Mouse (Mus musculus) T-helper 2 cell (primary cell): ENCODE measurements around the gene Rtp2.

Experiments used
- in situ Hi-C: fragments of 300-600 bp; cut with MboI, MseI; formaldehyde crosslinking; loops from one replicate; pipeline ENCODE4 v1.15.1; 2025; ENCODE audit warnings: high pct_unique_total_duplicates

The Rtp2 gene

DNA sequence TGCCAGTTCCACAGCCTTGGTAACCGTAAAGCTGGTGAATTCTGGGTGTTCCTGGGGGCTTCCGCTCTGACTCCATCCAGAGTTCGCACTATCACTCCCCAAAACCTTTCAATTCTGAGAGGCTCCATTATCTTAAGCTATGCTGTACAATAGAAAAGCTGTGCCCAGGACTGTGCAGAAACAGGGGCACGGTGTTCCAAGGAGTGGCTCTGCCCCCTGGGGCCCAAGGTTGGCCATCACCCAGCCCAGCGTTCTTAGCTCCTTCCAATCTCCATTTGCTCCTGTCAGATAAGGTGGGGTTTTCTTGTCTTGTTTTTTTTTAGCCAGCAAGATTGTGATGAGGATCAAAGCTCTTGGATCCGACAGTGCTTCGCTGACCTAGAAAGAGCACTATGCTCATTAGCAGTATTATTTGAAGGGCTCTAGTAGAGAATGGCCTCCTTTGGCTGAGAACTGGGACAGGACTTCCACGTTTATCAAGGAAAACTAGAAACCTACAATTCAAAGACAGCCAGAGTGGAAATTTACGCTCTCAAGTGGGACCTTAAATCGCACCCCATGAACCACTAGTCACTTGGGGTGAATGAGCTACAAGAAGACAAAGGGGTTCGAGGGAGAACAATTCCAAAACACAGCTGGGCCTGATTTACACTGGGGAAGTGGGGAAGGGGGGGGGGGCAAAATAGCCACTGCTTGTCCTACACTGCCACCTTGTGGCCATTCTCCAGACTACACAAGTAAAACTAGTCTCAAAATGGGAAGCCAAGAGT lies 21.2 kb upstream of the Rtp2 start:
- in situ Hi-C loops = loop anchor here (25.0 kb wide), 1 partner anchor 859 kb away; no protein-coding TSS in a partner anchor

DNA sequence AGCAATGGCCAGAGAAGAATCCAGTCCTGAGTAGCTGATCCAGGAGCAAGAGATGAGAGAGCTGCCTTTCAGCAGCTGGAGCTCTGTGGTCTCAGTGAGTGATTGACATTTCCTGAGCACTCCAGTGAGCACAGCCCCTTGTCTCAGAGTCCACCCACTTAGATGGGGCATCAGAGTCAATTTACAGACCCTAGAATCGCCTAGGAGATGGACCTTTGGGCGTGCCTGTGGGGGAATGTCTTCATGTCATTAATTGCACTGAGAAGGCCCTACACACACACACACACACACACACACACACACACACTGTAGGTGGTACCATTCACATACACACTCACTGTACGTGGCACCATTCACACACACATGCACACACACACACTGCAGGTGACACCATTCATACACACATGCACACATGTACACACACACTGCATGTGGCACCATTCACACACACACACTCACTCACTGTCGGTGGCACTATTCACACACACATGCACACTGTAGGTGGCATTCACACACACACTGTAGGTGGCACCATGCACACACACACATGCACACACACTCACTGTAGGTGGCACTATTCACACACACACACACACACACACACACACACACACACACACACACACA lies 20.0 kb upstream of the Rtp2 start:
- in situ Hi-C loops = loop anchor here (25.0 kb wide), 1 partner anchor 860 kb away; no protein-coding TSS in a partner anchor

DNA sequence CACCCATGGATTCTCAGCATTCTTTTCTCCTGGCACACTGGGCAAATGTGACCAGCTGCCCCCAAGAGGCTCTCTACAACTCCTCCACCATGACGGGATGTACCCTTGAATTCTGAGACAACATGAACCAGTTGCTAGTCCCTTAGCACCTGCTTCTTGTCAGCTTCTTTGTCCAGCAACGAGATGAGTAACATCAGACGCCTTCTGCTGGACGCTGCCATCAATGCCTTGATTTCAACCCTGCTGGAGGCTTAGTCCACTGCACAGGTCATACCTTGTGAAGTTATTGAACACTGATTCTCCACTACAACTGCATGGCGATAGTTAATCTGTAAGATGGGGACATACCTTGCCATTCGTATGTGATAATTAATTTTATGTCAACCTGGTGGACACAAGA lies 15.5 kb upstream of the Rtp2 start:
- in situ Hi-C loops = no loop called here

DNA sequence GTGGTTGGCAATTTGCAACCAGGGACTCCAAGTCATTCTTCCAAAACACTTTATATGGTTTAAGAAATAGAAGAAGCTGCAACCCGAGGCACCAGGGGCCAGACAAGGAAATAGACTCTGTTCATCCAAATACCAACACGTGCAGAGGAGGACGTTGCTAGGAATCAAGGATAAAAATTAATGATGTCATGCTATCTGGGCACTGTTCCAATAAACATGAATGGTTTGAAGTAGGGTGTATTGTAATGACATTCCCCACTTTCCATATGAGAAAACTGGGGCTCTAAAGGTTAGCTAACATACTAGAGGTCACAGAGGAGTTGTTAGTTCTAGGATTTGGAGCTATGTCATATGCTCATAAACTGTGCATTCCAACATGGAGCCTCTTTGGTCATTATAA lies 12.6 kb upstream of the Rtp2 start:
- in situ Hi-C loops = no loop called here

DNA sequence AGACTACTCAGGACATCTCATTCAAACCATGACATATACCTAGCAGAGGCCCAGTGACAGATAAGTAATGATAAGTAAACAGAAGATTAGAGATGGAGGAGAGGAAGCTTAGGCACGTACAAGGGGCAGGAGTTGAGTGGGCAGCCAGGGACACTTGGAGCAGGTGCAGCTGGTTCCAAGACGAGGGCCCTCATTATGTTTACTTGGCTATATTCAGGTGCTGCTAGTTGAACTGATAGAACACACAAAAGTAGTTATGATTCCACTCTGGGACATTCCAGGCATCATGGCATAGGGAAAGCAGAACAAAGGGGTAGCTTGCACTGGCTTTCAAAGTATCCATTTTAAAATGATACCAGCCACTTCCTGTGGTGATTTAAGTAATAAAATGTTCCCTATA lies 2.2 kb upstream of the Rtp2 start:
- in situ Hi-C loops = no loop called here

DNA sequence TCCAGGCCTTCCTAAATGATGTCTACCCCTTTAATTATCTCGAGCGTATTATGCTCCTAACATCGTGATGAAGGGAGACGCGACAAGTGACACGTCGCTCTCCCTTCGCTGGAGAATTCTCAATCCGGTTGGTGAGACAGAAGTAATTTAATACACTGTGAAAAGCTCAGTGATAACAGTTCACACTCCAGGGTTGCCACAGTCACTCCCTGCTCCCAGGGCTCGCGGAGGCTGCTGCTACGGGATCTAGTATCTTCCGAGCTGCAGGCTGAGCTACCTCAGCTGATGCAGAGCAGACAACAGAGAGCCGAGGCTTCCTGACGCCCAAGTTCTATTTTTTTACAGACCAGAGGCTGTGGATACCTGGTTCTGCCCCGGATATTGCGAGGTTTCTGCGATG lies 919 bp downstream of the Rtp2 start:
- in situ Hi-C loops = no loop called here

DNA sequence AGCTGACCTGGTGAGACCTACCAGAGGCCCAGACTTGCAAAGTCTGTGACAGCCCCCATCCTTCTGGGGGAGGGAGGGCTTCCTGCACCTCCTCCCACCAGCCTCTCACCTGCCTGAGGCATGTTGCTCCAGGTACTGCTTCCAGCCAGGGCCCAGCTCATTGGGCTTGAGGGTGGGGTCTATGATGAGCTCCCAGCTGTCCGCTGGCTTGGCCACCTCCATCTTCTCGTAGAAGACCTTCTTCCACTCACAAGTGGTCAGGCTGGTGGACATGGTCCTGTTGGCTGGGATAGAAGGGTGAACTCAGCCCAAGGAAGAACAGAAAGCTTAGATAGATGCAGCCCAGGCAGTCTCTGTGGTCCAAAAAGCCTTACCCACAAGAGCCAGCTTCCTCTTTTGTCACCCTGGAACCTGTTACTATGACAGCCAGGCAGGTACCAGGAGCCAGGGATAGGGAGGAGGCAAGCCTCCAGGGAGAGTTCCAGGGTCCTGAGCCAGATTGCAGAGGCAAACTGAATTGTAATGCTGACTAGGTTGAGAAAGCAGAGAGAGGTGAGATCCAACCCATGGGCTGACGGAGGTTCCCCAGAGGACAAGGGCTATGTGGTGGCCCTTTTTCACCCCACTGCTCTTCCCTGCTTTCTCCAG lies 1.6 kb downstream of the Rtp2 start:
- in situ Hi-C loops = no loop called here

DNA sequence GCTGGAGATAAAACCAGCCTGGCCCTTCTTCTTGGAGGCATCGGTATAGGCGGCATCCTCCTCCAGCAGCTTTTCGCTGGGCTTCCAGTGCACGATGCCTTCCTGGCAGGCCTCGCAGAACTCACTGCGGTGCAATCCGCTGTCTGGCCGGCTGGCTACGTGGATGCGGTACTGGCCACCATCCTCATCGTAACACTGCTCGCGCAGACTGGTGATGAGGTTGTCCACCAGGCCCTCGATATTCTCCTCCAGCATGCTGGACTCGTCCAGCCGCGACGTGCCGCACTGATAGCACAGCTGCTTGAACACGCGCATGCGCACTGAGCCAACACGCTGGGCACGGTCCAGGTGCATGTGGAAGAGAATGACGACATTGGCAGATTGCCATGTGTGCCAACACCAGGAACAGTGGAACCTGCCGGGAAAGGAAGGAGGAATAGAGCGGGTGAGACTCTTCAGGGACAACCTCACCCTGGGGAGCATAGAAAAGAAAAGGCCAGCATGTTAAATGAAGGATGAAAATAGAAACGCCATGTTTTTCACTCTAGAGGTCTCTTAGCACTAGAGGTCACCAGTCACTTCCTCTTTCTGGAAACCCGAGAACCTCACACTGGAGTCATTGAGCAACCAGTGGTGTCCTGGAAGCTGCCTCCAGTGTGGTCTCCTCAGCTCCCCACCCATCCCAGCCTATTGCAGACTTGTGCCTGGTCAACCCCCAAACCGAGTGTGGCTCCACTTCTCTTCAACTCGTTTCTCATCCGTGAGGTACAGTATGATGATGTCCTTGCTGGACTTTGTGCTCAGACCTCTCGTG lies 4.7 kb downstream of the Rtp2 start:
- in situ Hi-C loops = no loop called here

DNA sequence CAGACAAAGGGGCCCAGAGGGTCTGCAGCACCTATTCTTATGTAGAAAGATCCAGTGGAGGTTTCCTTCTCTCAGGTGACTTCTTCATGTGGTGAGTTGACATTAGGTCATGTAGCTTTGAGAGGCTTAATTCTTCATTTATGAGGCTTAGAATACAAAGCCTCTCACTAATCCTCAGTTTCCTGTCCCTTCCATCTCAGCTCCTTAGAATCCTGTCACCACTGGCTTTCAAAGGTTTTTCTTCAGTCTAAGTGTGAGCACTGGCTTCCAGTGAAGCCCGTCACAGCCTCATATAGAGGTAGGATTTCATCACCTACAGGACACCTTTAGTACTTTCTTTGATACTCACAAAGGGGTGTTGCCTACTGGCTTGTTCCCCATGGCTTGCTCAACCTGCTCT lies 9.3 kb downstream of the Rtp2 start:
- in situ Hi-C loops = no loop called here

DNA sequence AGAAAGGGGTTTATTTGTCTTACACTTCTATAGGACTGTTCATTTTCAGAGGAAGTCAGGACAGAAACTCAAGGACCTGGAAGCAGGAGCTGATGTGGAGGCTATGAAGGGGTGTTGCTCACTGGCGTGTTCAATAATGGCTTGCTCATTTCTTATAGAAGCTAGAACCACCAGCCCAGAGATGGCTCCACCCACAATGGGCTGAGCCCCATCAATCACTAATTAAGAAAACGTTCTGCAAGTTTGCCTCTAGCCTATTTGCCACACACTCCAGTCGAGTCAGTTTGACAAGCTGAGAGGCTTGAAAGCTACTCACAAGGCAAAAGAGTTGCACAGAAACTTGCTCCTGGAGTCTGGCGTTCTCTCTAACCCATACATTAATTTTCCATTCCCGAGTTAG lies 10.5 kb downstream of the Rtp2 start:
- in situ Hi-C loops = no loop called here

DNA sequence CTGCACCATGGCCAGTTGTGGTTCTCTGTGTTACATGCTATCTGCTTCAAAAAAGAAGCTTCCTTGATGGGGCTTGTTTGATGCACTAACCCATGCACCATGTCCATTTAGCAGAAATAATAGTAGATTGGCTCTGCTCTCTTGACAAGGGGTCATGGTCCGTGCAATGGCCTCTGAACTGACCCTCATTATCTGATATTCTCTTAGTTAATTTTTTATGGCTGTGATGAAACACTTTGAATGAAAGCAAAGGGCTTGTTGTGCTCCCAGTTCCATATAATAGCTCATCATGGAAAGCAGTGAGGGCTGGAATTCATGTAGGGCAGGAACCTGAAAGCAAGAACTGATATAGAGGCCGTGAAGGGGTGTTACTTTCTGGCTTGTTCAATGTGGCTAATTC lies 12.8 kb downstream of the Rtp2 start:
- in situ Hi-C loops = no loop called here

DNA sequence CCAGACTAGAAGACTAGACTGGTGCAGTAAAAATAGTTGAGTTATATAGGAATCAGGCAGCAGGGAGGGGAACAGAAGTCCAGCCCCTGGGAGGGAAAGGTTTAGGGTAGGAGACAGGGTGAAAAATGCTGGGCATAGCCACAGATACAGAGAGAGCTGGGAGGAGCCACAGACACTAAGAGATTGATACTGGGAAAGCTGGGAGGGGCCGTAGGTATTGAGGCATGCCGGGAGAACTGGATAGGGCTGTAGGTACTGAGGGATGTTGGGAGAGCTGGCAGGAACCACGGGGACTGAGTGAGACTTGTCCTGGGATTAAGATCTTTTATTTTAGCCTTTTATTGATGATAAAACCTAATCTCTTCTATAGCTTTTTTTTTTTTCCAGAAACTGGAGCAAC lies 18.8 kb downstream of the Rtp2 start:
- in situ Hi-C loops = no loop called here

DNA sequence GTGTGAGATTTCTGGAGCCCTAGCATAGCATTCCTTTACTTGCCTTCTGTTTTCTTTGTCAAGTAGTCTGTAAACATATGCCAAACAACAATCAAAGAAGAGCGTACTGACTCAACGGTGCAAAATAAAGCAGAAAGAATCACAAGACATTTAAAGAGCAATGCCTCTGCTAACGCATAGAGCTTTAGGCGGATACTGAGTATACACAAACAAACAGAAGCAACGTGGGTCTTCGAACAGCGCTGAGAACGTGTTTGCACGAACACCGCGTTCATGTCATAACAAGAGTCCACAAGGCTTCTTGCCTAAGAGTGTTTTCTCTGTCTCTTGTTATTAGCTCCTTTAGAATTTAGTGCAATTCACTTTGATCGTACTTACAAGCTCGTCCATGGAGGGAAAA lies 19.5 kb downstream of the Rtp2 start:
- in situ Hi-C loops = no loop called here

DNA sequence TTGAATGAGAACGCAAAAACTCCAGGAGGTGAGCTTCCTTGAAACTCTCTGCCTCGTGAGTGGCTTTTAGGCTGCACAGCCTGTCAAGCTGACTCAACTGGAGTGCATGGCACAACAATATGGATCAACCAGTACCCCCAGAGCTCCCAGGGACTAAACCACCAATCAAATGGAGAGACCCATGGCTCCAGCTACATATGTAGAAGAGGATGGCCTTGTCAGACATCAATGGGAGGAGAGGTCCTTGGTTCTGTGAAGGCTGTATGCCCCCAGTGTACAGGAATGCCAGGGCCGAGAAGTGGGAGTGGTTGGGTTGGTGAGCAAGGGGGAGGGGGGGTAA lies 23.2 kb downstream of the Rtp2 start:
- in situ Hi-C loops = loop anchor here (10.0 kb wide), 1 partner anchor 1334 kb away; no protein-coding TSS in a partner anchor

DNA sequence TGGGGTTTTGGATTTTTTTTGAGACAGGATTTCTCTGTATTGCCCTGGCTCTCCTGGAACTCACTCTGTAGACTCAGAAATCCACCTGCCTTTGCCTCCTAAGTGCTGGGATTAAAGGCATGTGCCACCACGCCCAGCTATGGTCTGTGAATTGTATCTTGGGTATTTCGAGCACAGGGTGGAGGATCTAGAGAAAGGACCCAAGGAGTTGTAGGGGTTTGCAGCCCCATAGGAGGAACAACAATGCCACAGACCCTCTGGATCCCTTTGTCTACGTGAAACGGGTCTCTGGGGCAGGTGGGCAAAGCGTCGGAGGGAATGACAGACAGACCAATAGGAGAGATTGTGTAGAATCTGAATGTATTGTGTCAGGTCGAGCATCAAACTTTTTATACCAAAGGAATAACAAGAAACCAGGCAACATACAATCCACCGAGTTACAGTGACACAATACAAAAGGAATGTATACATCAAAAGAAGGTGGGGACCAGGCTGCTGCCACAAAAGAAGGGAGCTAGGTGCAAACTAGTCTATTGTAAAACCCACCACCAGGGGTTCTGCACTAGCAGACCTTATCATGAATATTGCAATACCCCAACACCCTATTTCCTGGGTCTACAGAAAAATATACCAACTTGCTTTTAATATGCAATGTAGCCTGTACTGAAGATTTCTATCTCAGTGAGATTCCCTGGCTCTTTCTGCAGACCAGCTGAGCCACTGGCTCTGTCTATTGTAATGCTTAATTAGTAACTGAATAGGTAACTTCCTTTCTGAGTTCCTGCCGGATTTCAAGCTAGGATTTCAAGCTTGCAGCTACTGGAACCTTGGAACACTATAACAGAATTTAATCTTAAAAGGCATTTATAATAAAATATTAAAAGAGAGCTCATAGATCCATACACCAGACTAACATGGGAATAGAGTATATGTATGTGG lies 23.8 kb downstream of the Rtp2 start:
- in situ Hi-C loops = loop anchor here (10.0 kb wide), 1 partner anchor 1334 kb away; no protein-coding TSS in a partner anchor

DNA sequence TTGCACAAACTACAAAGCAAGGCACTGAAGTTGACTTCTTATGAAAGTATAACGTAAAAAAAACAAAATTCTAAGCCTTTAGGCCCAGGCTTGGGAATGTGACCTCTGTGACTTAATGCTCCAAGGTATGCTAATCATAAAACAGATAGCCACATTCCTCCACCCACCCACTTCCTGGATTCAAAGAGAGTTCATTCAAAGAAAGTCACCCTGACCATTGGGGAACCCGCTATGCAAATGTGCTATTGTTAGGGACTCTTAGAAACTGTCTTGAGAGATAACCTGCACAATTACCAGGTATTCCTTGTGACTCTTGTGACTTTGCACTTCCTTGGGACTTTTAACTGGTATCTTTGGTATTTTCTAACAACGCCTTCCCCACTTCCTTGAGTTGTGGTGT lies 25.6 kb downstream of the Rtp2 start:
- in situ Hi-C loops = loop anchor here (10.0 kb wide), 1 partner anchor 1332 kb away; no protein-coding TSS in a partner anchor

DNA sequence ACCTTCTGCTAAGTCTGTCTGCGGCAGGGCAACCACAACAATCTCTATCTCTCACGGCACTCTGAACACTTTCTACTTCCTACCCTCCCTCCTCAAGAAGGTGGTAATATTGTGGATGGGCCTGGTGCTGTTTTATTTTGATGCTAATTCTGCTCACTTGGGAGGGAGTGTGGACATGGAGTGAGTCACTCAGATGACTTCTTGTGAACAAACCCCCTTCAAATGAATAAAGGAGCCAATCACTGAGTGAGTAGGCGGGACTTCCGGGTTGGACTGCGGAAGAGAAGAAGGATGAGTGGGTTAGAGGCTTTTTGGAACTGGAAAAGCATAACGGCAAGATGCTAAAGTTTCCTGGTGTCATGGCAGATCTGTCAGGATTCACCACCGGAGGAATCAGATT lies 30.8 kb downstream of the Rtp2 start:
- in situ Hi-C loops = loop anchor here (10.0 kb wide), 1 partner anchor 1327 kb away; no protein-coding TSS in a partner anchor

DNA sequence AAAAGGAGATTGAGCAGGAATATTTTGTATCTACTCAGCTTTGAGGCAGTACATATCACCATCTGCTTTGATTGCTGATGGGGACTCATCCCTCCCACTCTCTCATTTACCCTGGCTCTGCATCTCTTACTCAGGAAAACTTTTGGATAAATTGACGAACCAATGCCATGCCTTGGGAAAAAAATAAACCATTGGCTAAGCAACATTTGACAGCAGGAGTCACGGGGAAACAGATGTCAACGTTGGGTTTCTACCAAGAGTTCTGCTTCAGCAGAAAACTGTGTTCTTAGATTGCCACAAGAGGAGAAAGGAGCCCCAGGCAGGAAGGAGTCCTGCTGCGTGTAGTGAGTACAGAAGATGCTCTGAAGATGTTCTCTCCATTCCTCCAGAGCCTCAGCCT lies 32.1 kb downstream of the Rtp2 start:
- in situ Hi-C loops = loop anchor here (10.0 kb wide), 1 partner anchor 1325 kb away; no protein-coding TSS in a partner anchor

DNA sequence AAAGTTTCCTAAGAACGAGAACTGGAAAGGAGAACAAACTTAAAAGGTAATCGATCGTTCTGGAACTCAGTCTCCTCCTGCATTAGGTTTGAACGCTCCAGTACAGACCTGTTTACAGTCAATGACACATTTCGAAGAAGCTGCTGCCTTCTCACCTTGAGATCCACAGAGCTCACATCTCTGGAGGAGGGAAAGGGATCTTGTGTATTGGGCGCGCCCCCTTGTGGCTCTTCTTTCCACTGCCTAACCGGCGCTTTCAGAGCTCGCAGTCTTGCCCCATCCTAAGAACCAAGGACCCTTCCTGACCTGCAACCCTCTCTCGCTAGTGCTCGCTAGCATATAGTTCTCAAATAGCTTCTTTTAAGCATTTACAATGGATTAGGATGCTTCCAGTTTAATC lies 33.4 kb downstream of the Rtp2 start:
- in situ Hi-C loops = loop anchor here (5.0 kb wide), 1 partner anchor 347 kb away; no protein-coding TSS in a partner anchor

DNA sequence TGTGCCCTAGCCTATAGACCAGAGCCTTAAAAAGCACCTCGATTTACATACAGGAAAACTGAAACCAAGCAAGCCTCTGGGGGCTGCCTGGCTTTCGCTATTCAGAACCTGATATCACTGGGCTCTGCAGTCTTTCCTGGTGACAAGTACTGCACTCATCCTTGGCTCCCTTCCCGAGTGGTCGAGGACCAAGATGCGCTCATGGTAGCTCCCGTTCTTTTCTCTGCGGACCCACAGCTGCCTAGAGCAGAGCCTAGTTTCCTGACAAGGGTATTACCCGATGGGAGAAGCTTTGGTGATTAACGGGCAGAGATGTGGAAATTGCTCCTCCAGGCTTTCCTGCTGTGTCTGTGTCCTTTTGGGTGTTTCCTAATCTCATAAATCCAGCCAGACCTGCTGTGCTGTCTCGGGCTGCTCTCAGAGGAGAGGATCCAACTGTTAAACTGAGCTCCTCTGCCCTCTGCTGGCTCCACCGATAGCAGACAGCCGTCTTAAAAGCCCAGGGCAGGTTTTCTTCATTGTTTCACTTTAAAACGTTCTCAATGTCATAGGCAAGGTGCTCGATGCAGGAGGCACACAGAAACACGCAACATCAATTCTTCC lies 34.1 kb downstream of the Rtp2 start:
- in situ Hi-C loops = loop anchor here (5.0 kb wide), 1 partner anchor 346 kb away; no protein-coding TSS in a partner anchor
